Mouse (Mus musculus): ENCODE measurements around the gene Rnaset2a.
"Not testable (repeated sequence)": the region's sequence is repeated elsewhere in the genome, so short reads cannot be mapped to it uniquely, and the experiment has no call there.

DNA sequence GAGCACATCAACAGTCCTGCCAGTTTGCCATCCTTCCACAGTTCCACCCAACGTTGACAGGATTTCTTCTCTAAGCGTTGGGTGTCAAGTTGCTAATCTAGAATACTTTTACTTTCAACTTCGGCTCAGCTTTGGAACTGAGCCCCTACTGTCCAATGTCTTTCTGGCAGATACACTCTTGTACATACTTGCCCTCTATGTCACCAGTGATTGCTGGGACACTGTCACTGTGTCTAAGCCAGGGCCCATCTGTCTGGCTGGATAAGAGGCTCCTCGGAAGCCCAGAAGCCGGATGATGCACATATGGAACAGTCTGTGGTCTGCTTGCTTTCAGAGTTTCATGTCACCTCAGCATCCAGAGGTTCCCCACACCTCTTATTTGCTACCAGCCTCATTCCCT, 51.7 kb downstream of the Rnaset2a start:
- TF ChIP-seq POLR2A (IDR thresholded peaks at IDR 0.05; ENCODE audit: borderline replicate concordance, low read depth, low read length); CTCF (IDR thresholded peaks at IDR 0.05; ENCODE audit: low read depth, low read length): not testable (repeated sequence)
